Mouse (Mus musculus) CH12.LX (cell line): ENCODE measurements at regions not wholly inside any gene's neighbourhood (a gene's known extent, or its start where the extent isn't known, plus 50 kb on each side); places are given as distances from the start of the nearest gene placed in this dataset.

Experiments used
- DNase-seq: peaks from one replicate; pipeline ENCODE4 v3.0.0-alpha.2; 2013; ENCODE audit errors: extremely low read depth
- H3K27ac ChIP-seq: 2 replicates; pipeline ENCODE4 v1.5.1; 2012; ENCODE audit warnings: low read depth, mild to moderate bottlenecking, control low read depth, moderate library complexity; ENCODE audit not compliant: insufficient read depth
- H3K27me3 ChIP-seq: replicated peaks from 2 replicates; pipeline ENCODE3; 2012; ENCODE audit warnings: inconsistent platforms
- H3K36me3 ChIP-seq, 2 experiments: replicated peaks in 1 of 2; 2 replicates each; pipeline versions ENCODE3 to v1.6.1; 2012; ENCODE audit warnings: inconsistent platforms in 1 of 2, low read length in 1 of 2, mild to moderate bottlenecking in 1 of 2, mixed read lengths in 1 of 2, moderate library complexity in 1 of 2; ENCODE audit not compliant: control insufficient read depth in 1 of 2, insufficient read depth in 1 of 2
- H3K4me1 ChIP-seq, 2 experiments: 2 replicates each; pipeline ENCODE4 v1.6.1; 2012; ENCODE audit warnings: inconsistent platforms in 1 of 2, moderate library complexity in 1 of 2; ENCODE audit not compliant: insufficient read depth in 2 of 2, control insufficient read depth in 1 of 2
- H3K4me2 ChIP-seq: 2 replicates; pipeline ENCODE4 v1.6.1; 2012; ENCODE audit warnings: low read depth, mild to moderate bottlenecking, control low read depth; ENCODE audit not compliant: poor library complexity, insufficient read depth, severe bottlenecking
- H3K4me3 ChIP-seq, 3 experiments: fragments of 150-350 bp in 1 of 3; sonication (generic) in 1 of 3; replicated peaks in 1 of 3; 2 replicates each; pipeline versions ENCODE3 to v1.5.1; 2011 to 2012; ENCODE audit warnings: low read depth in 2 of 3, low read length in 2 of 3, mild to moderate bottlenecking in 2 of 3, moderate library complexity in 2 of 3, control low read depth in 1 of 3, improper control_type of control experiment in 1 of 3, inconsistent platforms in 1 of 3, mixed read lengths in 1 of 3; ENCODE audit not compliant: poor library complexity in 1 of 3
- H3K79me2 ChIP-seq: replicated peaks from 2 replicates; pipeline ENCODE4 v1.6.1; 2012; ENCODE audit warnings: mild to moderate bottlenecking, moderate library complexity; ENCODE audit not compliant: control insufficient read depth, poor library complexity, insufficient read depth, severe bottlenecking; ENCODE audit errors: extremely low read depth
- H3K9ac ChIP-seq: 2 replicates; pipeline ENCODE4 v1.6.1; 2012; ENCODE audit warnings: low read depth, mild to moderate bottlenecking, control low read depth, moderate library complexity; ENCODE audit not compliant: insufficient read depth
- H3K9me3 ChIP-seq: replicated peaks from 2 replicates; pipeline ENCODE3; 2012; ENCODE audit warnings: low read length, inconsistent platforms, mixed read lengths
- CHD2 ChIP-seq: IDR thresholded peaks from 2 replicates; pipeline ENCODE4 v1.6.1; 2011; ENCODE audit warnings: low read length, improper control_type of control experiment
- CTCF ChIP-seq, 2 experiments: IDR thresholded peaks in 1 of 2; conservative IDR thresholded peaks in 1 of 2; 2 replicates each; pipeline ENCODE4 v1.5.1; 2011 to 2012; ENCODE audit warnings: low read depth in 2 of 2, low read length in 2 of 2, improper control_type of control experiment in 1 of 2, inconsistent platforms in 1 of 2, mild to moderate bottlenecking in 1 of 2, moderate library complexity in 1 of 2
- EP300 ChIP-seq: IDR thresholded peaks from 2 replicates; pipeline ENCODE4 v1.6.1; 2011; ENCODE audit warnings: low read length, improper control_type of control experiment
- GABPA ChIP-seq: IDR thresholded peaks from 2 replicates; pipeline ENCODE4 v1.6.1; 2012; ENCODE audit warnings: low read depth, low read length, improper control_type of control experiment, inconsistent platforms; ENCODE audit not compliant: insufficient replicate concordance
- HCFC1 ChIP-seq: IDR thresholded peaks from 2 replicates; pipeline ENCODE4 v1.6.1; 2012; ENCODE audit warnings: low read depth, mild to moderate bottlenecking, inconsistent platforms, low read length, improper control_type of control experiment
- JUN ChIP-seq: IDR thresholded peaks from 2 replicates; pipeline ENCODE4 v1.6.1; 2011; ENCODE audit warnings: low read depth, mild to moderate bottlenecking, low read length, improper control_type of control experiment, moderate library complexity; ENCODE audit not compliant: insufficient read depth
- JUND ChIP-seq: conservative IDR thresholded peaks from 2 replicates; pipeline ENCODE4 v1.6.1; 2011; ENCODE audit warnings: low read depth, low read length, improper control_type of control experiment
- KAT2A ChIP-seq: IDR thresholded peaks from 2 replicates; pipeline ENCODE4 v1.6.1; 2012; ENCODE audit warnings: low read length, improper control_type of control experiment, inconsistent platforms; ENCODE audit not compliant: insufficient replicate concordance
- MAFK ChIP-seq: IDR thresholded peaks from 2 replicates; pipeline ENCODE4 v1.6.1; 2011; ENCODE audit warnings: low read length, improper control_type of control experiment; ENCODE audit not compliant: insufficient replicate concordance
- MAX ChIP-seq: IDR thresholded peaks from 2 replicates; pipeline ENCODE4 v1.6.1; 2011; ENCODE audit warnings: low read length, improper control_type of control experiment
- MEF2A ChIP-seq: IDR thresholded peaks from 2 replicates; pipeline ENCODE4 v1.6.1; 2014; ENCODE audit warnings: low read depth, mild to moderate bottlenecking, inconsistent platforms, low read length, improper control_type of control experiment, borderline replicate concordance
- MXI1 ChIP-seq: IDR thresholded peaks from 2 replicates; pipeline ENCODE4 v1.6.1; 2011; ENCODE audit warnings: mild to moderate bottlenecking, low read depth, low read length, improper control_type of control experiment
- MYC ChIP-seq: IDR thresholded peaks from 2 replicates; pipeline ENCODE4 v1.6.1; 2011; ENCODE audit warnings: low read depth, mild to moderate bottlenecking, improper control_type of control experiment, low read length
- NELFE ChIP-seq: IDR thresholded peaks from 2 replicates; pipeline ENCODE4 v1.6.1; 2011; ENCODE audit warnings: low read depth, low read length, improper control_type of control experiment
- NRF1 ChIP-seq: IDR thresholded peaks from 2 replicates; pipeline ENCODE4 v1.6.1; 2014; ENCODE audit warnings: low read depth, mild to moderate bottlenecking, inconsistent platforms, low read length, improper control_type of control experiment, moderate library complexity
- PAX5 ChIP-seq: IDR thresholded peaks from 2 replicates; pipeline ENCODE4 v1.6.1; 2012; ENCODE audit warnings: low read length, inconsistent platforms, mixed read lengths
- POLR2AphosphoS2 ChIP-seq: IDR thresholded peaks from 2 replicates; pipeline ENCODE4 v1.6.1; 2011; ENCODE audit warnings: low read depth, low read length, improper control_type of control experiment
- RCOR1 ChIP-seq: conservative IDR thresholded peaks from 2 replicates; pipeline ENCODE4 v1.6.1; 2012; ENCODE audit warnings: low read depth, mild to moderate bottlenecking, inconsistent platforms, low read length, improper control_type of control experiment
- TCF12 ChIP-seq: IDR thresholded peaks from 2 replicates; pipeline ENCODE4 v1.6.1; 2014; ENCODE audit warnings: low read depth, mild to moderate bottlenecking, inconsistent platforms, low read length, improper control_type of control experiment
- UBTF ChIP-seq: IDR thresholded peaks from 2 replicates; pipeline ENCODE4 v1.6.1; 2012; ENCODE audit warnings: low read depth, mild to moderate bottlenecking, inconsistent platforms, low read length, improper control_type of control experiment, moderate library complexity
- USF1 ChIP-seq: IDR thresholded peaks from 2 replicates; pipeline ENCODE4 v1.6.1; 2014; ENCODE audit warnings: low read depth, mild to moderate bottlenecking, inconsistent platforms, low read length, improper control_type of control experiment
- ZC3H11A ChIP-seq: IDR thresholded peaks from 2 replicates; pipeline ENCODE4 v1.6.1; 2012; ENCODE audit warnings: low read depth, mild to moderate bottlenecking, inconsistent platforms, low read length, improper control_type of control experiment
- ZKSCAN1 ChIP-seq: IDR thresholded peaks from 2 replicates; pipeline ENCODE4 v1.6.1; 2012; ENCODE audit warnings: low read depth, inconsistent platforms, low read length, improper control_type of control experiment, borderline replicate concordance
- ZMIZ1 ChIP-seq: IDR thresholded peaks from 2 replicates; pipeline ENCODE4 v1.6.1; 2012; ENCODE audit warnings: low read depth, mild to moderate bottlenecking, inconsistent platforms, low read length, improper control_type of control experiment
- ZNF384 ChIP-seq: IDR thresholded peaks from 2 replicates; pipeline ENCODE4 v1.6.1; 2012; ENCODE audit warnings: low read depth, low read length, improper control_type of control experiment, inconsistent platforms
- dilution Hi-C: fragments of 300-500 bp; cut with MboI; formaldehyde crosslinking; loops from 2 replicates; pipeline ENCODE4 v1.14.3; 2020; ENCODE audit warnings: low sequenced_read_pairs; ENCODE audit not compliant: extremely low pct_unique_long_range_greater_than_20kb, extremely low pct_ligation_motif_present
- in situ Hi-C: fragments of 300-500 bp; cut with MboI; formaldehyde crosslinking; loops from 3 replicates; pipeline ENCODE4 v1.14.3; 2019; ENCODE audit warnings: low sequenced_read_pairs, low pct_ligation_motif_present, low pct_unique_long_range_greater_than_20kb, mixed read lengths

- TF ChIP-seq MYC (no peak), KAT2A (no peak), POLR2AphosphoS2 (no peak), CHD2 (no peak), RCOR1 (no peak), ZNF384 (no peak), PAX5 (no peak), MXI1 (no peak), MAFK (no peak), NRF1 (no peak), ZKSCAN1 (no peak), CTCF (conservative IDR thresholded peaks at IDR 0.05 in 1 of 2, IDR thresholded peaks at IDR 0.05 in 1 of 2; ENCODE audit: low read depth in 2 of 2, low read length in 2 of 2) (no peak), JUN (no peak)
- H3K9ac ChIP-seq: no peak overlapping the region
- H3K79me2 ChIP-seq: no peaks in the 10 kb centered on the region
- H3K36me3 ChIP-seq: no peaks in the 10 kb centered on the region
- H3K4me1 ChIP-seq: no peaks in the 10 kb centered on the region
- H3K4me3 ChIP-seq: no peak overlapping the region
- H3K27me3 ChIP-seq: no peaks in the 10 kb centered on the region
- H3K27ac ChIP-seq: no peak overlapping the region
- in situ Hi-C loops: no loop called here
- no peak for DNase-seq
- H3K4me2 ChIP-seq: no peak overlapping the region
- dilution Hi-C loops: no loop called here
- H3K9me3 ChIP-seq: peaks cover 46% of the 10 kb centered on the region
These were observed 134.9 kb upstream of the Igfbp3 start for GRCm38 (mm10) chr11:7348601-7349000.

DNA sequence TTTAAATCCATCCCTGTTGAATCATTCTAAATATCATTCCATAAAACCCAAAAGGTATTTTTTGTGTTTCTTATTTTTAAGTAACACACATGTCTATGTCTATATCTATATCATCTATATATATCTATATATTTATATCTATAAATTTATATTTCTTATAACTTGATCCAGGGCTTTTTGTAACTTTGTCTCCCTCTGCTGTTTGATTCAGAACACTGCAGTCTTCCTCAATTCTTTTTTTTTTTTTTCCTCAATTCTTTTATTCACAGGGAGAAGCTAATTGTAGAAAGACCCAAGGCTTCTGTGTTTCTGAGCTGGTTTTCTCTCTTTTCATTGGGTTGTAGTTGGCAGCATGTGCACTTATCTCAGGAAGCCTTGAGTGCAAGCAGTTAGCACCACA is 124.1 kb upstream of the Igfbp3 start:
- Histone ChIP-seq H3K79me2 (no peaks in the 10 kb centered on the region), H3K9me3 (peaks cover 22% of the 10 kb centered on the region), H3K4me1 (no peaks in the 10 kb centered on the region), H3K4me3 (no peak overlapping the region), H3K27me3 (no peaks in the 10 kb centered on the region), H3K27ac (no peak overlapping the region), H3K9ac (no peak overlapping the region), H3K4me2 (no peak overlapping the region), H3K36me3 (no peaks in the 10 kb centered on the region)
- in situ Hi-C loops: no loop called here
- DNase-seq: no peak
- dilution Hi-C loops: no loop called here
- TF ChIP-seq ZNF384 (0 out of 2 replicates have a peak, but pooled peaks have one; percentile 8), MAFK (no peak)

DNA sequence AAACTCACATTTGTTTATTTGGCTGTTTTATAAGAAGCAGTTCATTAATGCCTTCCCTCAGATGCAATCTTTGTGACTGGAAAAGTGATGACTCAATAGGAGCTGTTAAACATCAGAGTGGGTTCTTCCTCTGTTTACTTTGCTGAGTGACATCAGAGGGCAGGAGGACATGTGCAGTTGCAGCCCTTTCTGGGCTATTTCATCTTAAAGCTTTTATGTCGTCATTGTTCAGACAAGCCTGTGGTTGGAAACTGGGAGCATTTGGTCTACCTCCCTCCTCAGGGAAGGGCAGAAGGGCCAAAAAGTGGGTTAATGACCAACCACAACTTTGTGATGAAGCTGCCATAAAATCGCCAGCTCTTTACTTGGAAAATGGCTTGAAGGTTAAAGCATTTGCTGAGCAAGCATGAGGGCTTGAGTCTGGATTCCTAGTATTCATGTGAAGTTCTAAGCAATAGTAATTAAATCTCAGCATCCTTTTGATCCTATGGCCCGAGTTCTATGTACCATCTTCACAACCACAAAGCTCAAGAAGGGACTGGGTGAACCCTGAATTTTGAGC is 103.8 kb upstream of the Igfbp3 start:
- Histone ChIP-seq H3K36me3 (no peaks in the 10 kb centered on the region), H3K4me3 (no peak overlapping the region), H3K4me1 (no peaks in the 10 kb centered on the region), H3K4me2 (no peak overlapping the region), H3K9me3 (peaks cover 31% of the 10 kb centered on the region), H3K27me3 (no peaks in the 10 kb centered on the region), H3K27ac (no peak overlapping the region), H3K9ac (no peak overlapping the region), H3K79me2 (no peaks in the 10 kb centered on the region)
- in situ Hi-C loops: loop anchor here (25.0 kb wide), 1 partner anchor 1705 kb away; no protein-coding TSS in a partner anchor
- dilution Hi-C loops: no loop called here
- DNase-seq: no peak
- TF ChIP-seq HCFC1 (no peak), ZMIZ1 (no peak), ZC3H11A (no peak), MAX (no peak), CTCF (conservative IDR thresholded peaks at IDR 0.05 in 1 of 2, IDR thresholded peaks at IDR 0.05 in 1 of 2; ENCODE audit: low read depth in 2 of 2, low read length in 2 of 2) (no peak), EP300 (no peak), NELFE (no peak), GABPA (no peak), TCF12 (no peak), ZNF384 (no peak), JUN (no peak), MEF2A (no peak), UBTF (no peak), JUND (no peak), USF1 (no peak), KAT2A (no peak), MXI1 (no peak)
